Mouse (Mus musculus) ES-Bruce4 (cell line): Measurements from ENCODE around the gene Mpig6b.

Experiments used
- CTCF ChIP-seq: IDR thresholded peaks from one replicate; pipeline ENCODE4 v1.8.1; 2011; ENCODE audit warnings: low read depth, low read length
- EP300 ChIP-seq: IDR thresholded peaks from 2 replicates; pipeline ENCODE4 v1.6.1; 2011; ENCODE audit warnings: low read depth, low read length; ENCODE audit not compliant: insufficient read depth
- POLR2A ChIP-seq: IDR thresholded peaks from one replicate; pipeline ENCODE4 v1.8.1; 2011; ENCODE audit warnings: low read length; ENCODE audit not compliant: insufficient read depth

DNA sequence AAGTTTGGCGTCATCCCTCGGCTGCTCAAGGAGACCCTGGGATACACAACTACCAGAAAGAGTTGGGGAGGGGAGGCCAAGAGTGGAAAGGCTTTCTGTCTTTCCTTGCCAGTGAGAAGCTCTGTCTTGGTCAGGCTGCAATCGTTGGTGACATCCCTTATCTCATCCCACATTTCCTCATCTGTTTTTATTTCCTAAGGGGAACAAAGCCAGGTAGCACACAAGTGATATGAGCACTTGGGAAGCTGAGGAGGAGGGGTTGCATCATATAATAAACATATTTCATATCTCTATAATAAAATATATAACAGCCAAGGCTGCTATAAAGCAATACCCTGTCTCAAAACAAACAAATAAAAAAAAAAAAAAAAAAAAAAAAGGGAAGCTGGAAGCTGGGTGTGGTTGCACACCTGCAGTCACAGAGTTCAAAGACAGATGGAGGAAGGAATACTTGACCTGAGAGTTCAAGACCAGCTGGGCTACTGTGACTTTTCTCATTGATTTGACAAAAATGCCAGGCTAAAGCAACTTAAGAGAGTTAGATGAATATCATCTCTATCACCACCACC is 18.0 kb upstream of the Mpig6b start:
- no peak for TF ChIP-seq POLR2A
- no peak for TF ChIP-seq CTCF
- no peak for TF ChIP-seq EP300
